Mouse (Mus musculus): ENCODE results near the gene Ugt1a8. TPM values are rescaled to one million over a fixed set of nuclear protein-coding genes. Genes with fewer than 3 reads are reported as not detected.
A peak's percentile ranks its signal among the peaks of the same experiment; 100 is the strongest.
"Not testable (repeated sequence)": the region's sequence is repeated elsewhere in the genome, so short reads cannot be mapped to it uniquely, and the experiment has no call there.

The Ugt1a8 gene
- total RNA-seq, 2 experiments from 2014 or later = not detected

DNA sequence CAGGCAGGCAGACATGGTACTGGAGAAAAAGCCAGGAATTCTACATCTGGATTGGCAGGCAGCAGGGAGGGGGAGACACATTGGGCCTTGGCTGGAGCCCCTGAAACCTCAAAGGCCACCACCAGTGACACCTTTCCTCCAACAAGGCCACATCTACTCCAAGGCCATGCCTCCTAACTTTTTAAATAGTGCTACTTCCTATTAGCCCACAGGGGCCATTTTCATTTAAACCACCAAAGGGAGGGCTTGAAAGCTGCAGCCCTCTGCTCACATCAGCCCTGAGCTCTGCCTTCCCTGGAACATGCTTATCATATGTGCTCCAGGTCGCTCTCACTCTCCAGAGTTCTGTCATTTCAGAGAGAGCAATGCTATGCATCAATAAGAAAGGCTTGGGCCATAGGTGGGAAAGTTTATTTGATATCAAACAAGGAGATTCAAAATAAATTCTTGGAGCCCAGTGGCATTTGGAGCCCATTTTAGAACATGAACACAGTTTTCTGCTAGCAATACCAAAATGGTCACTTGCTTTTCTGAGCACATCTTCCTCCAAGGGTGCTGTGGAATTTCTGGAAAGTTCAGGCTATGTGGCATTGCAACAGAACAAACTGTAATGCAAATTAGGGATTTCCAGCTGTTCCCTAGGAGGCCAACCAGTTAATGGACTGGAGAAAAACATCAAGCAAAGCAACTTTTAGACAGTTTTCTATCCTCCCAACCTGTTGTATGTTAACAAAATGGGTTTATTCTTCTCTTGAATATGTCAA, 17.2 kb downstream of the Ugt1a8 start:
- ATAC-seq (replicated peaks; ENCODE audit: low FRiP score, poor library complexity, severe bottlenecking) = no peak

DNA sequence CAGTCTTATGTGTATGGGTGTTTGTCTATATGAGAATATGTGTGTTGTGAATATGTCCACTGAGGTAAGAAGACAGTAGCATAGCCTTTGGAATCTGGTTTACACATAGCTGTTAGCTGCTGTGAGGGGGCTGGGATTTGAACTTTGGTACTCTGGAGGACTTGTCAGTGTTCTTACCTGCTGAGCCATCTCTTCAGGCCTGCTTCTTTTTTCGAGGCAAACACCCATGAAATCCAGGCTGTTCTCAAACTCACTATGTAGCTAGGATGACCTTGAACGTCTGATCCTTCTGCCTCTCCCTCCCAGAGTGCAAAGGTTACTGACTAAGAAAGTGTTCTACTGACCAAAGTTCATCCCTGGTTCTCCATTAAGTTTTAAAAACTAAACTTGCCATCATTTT, 18.0 kb downstream of the Ugt1a8 start:
- no peak for ATAC-seq (replicated peaks; ENCODE audit: low FRiP score, poor library complexity, severe bottlenecking)

DNA sequence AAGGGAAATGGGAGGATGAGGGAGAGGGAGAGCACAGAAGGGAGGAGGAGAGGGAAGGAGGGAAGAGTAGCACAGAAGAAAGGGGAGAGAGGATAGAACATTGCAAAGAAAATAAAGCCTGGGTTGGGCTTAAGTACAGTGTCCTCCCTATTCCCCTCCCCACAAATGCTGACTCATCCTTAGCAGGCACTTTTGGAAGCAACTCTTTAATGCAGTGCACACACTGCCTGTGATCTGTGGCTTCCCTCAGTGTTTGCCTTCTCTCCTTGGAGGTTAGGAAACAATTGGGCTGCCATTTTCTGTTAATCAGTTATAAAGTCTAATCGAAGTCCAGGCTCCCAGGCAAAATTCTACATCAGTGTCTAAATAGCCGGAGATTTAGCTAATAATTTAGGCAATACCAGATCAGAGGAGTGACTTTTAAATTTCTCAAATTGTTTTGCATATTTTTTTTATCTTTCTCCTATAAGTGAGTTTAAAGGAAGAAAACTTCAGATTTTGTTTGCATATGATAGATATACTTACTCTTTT, 21.5 kb downstream of the Ugt1a8 start:
- ATAC-seq (replicated peaks; ENCODE audit: low FRiP score, poor library complexity, severe bottlenecking) = peak; percentile 94

DNA sequence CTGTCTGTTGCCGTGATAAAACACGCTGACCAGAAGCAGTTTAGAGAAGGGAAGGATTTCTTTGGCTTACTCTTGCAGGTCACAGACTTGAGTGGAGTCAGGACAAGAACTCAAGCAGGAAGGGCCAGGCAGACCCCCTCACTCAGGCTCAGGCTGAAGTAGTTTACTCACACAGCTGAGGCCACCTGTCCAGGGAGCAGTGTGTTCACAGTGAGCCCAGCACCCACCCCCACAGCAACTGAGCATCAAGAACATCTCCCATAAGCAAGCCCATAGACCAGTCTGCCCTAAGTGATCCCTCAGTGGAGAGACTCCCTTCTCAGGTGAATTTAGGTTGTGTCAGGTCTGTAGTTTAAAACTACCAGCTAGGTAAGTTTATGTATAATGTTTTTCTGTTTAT, 22.0 kb downstream of the Ugt1a8 start:
- ATAC-seq (replicated peaks; ENCODE audit: low FRiP score, poor library complexity, severe bottlenecking) = not testable (repeated sequence)

DNA sequence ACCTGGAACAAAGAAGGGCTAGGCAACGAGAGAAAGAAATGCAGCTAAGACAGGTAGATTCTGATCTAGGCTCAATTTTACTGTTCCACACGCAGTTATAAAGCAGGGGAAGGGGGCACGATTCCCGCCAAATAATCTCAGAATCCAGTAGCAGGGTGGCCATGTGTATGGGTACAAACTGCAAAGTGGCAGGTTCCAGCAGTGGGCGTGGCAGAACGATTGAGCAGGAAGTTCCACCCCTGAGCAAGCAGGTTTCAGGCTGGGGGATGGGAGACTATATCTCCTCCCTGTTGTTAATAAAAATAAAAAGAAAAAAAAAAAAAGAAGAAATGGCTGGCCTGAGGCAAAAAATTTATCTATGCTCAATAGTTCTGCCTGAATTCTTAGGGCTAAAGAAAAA, 25.2 kb downstream of the Ugt1a8 start:
- not testable (repeated sequence) for ATAC-seq (replicated peaks; ENCODE audit: low FRiP score, poor library complexity, severe bottlenecking)

DNA sequence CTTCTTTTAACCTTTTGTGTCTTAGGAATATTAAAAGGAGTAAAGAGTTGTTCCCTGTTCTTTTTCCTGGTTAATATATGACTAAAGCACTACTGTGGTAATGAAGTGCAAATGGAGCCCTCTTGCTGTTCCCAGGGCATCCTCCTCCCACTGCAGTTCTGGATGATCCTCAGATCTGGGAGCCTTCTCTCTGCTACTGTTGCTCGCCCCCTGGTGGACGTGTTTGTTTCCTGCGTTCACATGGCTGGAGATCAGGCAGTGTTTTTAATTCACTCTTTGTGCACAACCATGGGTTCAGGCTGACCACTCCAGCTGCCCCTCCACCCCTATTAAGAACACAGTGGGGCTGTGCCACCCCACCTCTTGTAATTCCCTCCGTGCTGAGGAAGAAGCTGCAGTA, 32.9 kb downstream of the Ugt1a8 start:
- peak; percentile 90 for ATAC-seq (replicated peaks; ENCODE audit: low FRiP score, poor library complexity, severe bottlenecking)

DNA sequence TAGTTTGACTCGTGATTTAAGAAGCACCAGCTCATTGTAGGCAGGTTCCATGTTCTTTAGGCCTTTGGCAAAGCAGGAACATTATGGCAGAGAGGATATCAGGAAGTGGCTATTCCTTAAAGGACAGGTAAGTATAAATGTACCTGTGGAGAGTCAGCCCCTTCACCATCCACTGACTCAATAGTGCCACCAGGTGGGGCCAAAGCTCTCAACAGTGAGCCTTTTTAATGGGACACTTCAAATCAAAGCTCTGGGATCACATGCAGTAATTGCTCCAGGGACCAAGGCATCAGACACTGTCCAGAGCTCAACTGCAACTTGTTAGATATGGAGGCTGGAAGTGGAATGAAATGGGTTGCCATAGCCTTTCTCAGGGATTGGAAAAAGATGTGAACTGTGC, 33.9 kb downstream of the Ugt1a8 start:
- not testable (repeated sequence) for ATAC-seq (replicated peaks; ENCODE audit: low FRiP score, poor library complexity, severe bottlenecking)

DNA sequence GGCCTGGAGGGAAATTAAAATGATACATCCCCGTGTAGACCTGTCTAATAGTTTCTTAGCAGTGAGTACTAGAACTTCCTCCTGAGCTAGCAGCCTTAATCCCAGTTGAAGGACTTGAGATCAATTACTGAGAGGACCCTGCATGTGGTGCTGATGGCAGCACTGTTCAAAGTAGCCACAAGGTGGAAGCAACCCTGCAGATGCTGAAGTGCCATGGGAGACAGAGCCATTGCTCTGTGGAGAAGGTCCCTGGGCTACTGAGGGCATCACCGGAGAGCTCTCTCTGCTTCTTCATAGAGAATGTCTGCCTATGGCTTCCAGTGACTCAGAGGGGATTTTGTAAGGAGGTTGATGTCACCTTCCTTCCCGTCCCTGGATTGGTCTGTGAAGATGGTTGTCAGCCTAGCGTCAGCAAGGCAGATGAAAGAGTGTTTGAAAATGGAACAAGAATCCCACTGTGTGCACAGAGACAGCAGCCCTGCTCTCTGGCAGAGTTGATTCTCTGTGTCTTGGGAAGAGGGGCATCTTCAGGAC, 38.3 kb downstream of the Ugt1a8 start:
- ATAC-seq (replicated peaks; ENCODE audit: low FRiP score, poor library complexity, severe bottlenecking) = not testable (repeated sequence)

DNA sequence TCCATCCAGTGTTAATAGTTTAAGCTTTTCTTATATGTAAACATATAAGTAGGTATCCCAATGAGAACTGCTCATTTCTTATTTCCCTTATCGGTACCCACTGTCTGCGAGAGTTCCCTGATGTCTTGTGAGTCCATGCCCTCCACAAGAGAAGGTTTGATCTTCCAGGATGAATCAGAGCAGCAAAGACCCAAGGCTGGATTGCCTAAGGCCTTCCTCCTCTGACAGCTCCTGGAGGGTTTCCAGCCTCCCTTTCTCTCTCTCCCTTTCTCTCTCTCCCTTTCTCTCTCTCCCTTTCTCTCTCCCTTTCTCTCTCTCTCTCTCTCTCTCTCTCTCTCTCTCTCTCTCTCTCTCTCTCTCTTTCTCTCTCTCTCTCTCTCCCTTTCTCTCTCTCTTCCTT, 41.5 kb downstream of the Ugt1a8 start:
- not testable (repeated sequence) for ATAC-seq (replicated peaks; ENCODE audit: low FRiP score, poor library complexity, severe bottlenecking)

DNA sequence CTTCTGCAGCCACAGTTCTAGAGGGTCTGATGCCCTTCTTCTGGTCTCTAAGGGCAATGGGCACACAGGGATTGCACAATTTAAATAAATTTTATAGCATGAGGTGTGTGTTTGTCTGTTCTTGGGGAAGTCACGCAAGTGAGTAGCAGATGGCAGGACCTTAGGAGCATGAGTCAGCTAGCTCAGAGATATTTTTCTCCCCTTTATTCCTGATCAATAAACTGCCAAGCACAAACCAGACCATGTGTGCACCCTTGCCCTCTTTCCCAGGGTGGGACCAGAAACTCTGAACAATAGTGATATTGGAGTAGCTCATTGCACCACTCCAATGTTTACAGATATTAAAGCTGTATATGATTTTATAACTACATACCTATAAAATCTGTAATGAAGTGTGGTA, 42.6 kb downstream of the Ugt1a8 start:
- not testable (repeated sequence) for ATAC-seq (replicated peaks; ENCODE audit: low FRiP score, poor library complexity, severe bottlenecking)

DNA sequence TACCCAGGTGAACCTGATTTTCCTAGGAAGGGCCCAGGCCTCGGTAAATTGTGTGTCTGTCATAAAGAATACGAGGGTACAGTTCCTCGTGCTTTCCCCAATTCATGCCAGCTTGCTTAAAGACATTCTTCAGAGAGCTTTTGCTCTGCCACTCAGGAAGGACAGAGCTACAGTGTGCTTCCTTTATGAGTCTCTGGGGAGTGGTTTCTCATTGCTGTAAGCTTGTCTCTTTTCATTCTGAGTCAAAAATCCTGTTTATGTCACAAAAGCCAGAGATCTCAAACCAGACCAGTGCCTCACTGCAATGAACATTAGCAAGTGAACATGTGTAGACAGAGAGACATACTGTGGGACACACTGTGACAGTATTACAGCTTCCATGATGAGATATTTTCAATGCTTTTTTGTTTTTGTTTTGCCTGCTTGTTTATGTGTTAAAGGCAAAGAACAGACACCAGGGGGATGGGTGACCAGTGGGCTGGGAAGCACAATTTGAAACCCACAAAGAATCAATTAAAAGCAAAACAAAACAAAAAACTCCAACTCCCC, 46.4 kb downstream of the Ugt1a8 start:
- no peak for ATAC-seq (replicated peaks; ENCODE audit: low FRiP score, poor library complexity, severe bottlenecking)

DNA sequence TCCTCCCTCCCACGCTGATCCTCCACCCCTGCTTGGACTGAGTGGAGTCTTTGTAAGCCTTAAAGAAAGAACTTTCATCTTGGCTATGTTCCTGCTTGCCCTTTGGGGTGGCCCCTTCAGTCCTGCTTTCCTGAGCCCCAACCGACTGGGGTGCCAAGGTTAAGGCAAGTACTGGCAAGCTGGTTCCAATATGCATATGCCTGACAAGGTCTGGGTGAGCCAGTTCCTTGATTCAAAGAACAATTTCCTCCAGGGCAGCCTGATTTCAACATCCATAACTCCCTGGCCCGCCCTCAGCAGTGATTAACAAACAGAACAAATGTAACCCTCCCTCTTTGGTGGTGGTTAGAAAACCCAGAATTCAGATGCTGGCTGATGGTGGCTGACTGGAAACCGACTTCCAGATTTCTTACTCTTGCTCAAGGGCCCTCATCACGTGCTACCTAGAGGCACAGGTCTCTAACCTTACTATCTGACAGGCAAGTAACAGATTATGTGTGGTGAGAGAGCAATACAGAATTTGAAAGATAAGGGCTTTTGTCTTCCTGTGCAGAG, 46.9 kb downstream of the Ugt1a8 start, which contains the start of gene Ugt1a6a:
TSS of gene Ugt1a6a (plus strand) at position 353 of the 555 bp plus-strand sequence.
- not testable (repeated sequence) for ATAC-seq (replicated peaks; ENCODE audit: low FRiP score, poor library complexity, severe bottlenecking)

DNA sequence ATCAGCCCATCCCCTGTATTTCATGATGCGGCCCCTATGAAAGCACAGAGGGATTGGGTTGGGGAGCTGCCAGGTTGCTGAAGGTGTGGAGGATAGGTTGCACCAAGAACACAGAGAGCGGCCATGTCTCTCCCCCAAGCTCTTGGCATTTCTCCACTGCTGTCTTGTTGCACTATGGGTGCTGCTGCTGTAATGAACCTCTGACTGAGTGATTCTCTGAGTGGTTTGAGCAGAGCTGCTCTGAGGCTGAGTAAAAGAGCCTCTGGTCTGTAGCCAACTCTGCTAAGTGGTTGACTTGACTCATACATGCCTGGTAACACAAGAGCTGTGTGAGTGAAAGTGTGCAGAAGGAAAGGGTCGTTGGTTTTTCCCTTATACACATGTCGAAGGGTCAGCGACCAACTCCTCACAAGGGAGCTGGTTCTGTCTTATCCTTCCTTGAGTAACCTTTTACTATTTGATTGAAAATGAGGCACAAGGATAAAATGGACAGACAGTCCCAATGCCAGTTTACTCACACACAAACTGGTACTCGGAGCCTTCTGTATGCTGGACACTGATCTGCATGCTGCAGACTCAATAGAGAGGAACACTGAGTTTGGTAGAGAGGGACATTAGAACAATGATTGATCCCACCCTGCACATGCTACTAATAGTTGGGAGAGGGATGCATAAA, 47.8 kb downstream of the Ugt1a8 start:
- ATAC-seq (replicated peaks; ENCODE audit: low FRiP score, poor library complexity, severe bottlenecking) = not testable (repeated sequence)

DNA sequence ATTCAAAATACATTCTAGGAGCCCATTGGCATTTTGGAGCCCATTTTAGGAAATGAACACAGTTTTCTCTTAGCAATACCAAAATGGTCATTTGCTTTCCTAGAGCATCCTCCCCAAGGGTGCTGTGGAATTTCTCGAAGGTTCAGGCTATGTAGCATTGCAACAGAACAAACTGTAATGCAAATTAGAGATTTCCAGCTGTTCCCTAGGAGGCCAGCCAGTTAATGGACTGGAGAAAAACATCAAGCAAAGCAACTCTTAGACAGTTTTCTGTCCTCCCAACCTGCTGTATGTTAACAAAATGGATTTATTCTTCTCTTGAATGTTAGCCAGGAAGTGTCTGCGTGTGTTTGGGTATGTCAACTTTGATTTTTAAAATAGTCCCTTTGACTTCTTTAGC, 49.0 kb downstream of the Ugt1a8 start:
- ATAC-seq (replicated peaks; ENCODE audit: low FRiP score, poor library complexity, severe bottlenecking) = no peak

DNA sequence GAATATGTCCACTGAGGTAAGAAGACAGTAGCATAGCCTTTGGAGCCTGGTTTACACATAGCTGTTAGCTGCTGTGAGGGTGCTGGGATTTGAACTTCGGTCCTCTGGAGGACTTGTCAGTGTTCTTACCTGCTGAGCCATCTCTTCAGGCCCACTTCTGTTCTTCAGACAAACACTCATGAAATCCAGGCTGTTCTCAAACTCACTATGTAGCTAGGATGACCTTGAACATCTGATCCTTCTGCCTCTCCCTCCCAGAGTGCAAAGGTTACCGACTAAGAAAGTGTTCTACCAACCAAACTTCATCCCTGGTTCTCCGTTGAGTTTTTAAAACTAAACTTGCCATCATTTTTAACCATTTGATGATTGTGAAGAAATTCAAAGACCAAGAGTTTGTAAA, 49.7 kb downstream of the Ugt1a8 start:
- no peak for ATAC-seq (replicated peaks; ENCODE audit: low FRiP score, poor library complexity, severe bottlenecking)

DNA sequence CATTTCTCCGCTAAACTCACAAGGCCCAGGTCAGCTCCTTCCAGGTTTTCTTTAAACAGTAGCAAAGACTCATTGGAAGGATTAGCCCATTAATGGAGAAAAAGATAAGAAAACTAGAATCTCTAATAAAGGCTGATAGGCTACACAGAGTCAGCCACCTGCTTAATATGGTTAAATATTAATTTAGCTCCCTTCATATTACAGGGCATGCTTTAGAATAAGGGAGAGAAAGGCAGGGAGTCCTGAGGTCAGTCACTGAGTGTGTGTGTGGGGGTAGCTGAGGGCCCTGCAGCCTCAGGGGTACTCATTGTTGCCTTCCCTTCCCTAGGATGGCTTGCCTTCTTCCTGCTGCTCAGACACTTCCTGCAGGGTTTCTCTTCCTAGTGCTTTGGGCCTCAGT, 50.5 kb downstream of the Ugt1a8 start:
- no peak for ATAC-seq (replicated peaks; ENCODE audit: low FRiP score, poor library complexity, severe bottlenecking)

DNA sequence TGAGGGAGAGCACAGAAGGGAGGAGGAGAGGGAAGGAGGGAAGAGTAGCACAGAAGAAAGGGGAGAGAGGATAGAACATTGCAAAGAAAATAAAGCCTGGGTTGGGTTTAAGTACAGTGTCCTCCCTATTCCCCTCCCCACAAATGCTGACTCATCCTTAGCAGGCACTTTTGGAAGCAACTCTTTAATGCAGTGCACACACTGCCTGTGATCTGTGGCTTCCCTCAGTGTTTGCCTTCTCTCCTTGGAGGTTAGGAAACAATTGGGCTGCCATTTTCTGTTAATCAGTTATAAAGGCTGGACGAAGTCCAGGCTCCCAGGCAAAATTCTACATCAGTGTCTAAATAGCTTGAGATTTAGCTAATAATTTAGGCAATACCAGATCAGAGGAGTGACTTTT, 52.9 kb downstream of the Ugt1a8 start:
- ATAC-seq (replicated peaks; ENCODE audit: low FRiP score, poor library complexity, severe bottlenecking) = peak; percentile 78

DNA sequence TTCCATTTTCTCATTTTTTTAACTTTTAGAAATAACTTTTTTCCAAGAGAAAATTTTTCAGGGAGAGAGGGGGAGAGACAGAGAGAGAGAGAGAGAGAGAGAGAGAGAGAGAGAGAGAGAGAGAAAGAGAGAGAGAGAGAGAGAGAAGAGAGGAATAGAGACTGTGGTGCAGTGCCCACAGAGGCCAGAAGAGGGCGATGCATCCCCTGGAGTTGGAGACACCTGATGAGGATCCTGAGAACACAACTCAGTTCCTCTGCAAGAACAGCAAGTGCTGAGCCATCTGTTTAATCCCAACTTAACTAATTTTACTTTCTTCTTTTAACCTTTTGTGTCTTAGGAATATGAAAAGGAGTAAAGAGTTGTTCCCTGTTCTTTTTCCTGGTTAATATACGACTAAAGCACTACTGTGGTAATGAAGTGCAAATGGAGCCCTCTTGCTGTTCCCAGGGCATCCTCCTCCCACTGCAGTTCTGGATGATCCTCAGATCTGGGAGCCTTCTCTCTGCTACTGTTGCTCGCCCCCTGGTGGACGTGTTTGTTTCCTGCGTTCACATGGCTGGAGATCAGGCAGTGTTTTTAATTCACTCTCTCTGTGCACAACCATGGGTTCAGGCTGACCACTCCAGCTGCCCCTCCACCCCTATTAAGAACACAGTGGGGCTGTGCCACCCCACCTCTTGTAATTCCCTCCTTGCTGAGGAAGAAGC, 56.5 kb downstream of the Ugt1a8 start:
- ATAC-seq (replicated peaks; ENCODE audit: low FRiP score, poor library complexity, severe bottlenecking) = peak; percentile 76

DNA sequence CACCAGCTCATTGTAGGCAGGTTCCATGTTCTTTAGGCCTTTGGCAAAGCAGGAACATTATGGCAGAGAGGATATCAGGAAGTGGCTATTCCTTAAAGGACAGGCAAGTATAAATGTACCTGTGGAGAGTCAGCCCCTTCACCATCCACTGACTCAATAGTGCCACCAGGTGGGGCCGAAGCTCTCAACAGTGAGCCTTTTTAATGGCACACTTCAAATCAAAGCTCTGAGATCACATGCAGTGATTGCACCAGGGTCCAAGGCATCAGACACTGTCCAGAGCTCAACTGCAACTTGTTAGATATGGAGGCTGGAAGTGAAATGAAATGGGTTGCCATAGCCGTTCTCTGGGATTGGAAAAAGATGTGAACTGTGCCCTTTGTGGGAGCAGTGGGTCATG, 57.7 kb downstream of the Ugt1a8 start:
- not testable (repeated sequence) for ATAC-seq (replicated peaks; ENCODE audit: low FRiP score, poor library complexity, severe bottlenecking)

DNA sequence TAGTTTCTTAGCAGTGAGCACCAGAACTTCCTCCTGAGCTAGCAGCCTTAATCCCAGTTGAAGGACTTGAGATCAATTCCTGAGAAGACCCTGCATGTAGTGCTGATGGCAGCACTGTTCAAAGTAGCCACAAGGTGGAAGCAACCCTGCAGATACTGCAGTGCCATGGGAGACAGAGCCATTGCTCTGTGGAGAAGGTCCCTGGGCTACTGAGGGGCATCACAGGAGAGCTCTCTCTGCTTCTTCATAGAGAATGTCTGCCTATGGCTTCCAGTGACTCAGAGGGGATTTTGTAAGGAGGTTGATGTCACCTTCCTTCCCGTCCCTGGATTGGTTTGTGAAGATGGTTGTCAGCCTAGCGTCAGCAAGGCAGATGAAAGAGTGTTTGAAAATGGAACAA, 62.5 kb downstream of the Ugt1a8 start:
- ATAC-seq (replicated peaks; ENCODE audit: low FRiP score, poor library complexity, severe bottlenecking) = not testable (repeated sequence)

All from erythroblast, adult 5-6 weeks (primary cell).